Mouse (Mus musculus) C2C12 (cell line): ENCODE measurements around the gene Ranbp2.

ENCODE experiments used
- CEBPB ChIP-seq: IDR thresholded peaks from one replicate; pipeline ENCODE4 v1.6.1; 2011; ENCODE audit warnings: low read depth, mild to moderate bottlenecking, control low read depth, moderate library complexity
- CTCF ChIP-seq: IDR thresholded peaks from one replicate; pipeline ENCODE4 v1.5.1; 2011; ENCODE audit not compliant: control insufficient read depth, insufficient read depth, insufficient read length
- FOSL1 ChIP-seq: IDR thresholded peaks from one replicate; pipeline ENCODE4 v1.8.0; 2011; ENCODE audit warnings: mild to moderate bottlenecking, low read length; ENCODE audit not compliant: poor library complexity, insufficient read depth, severe bottlenecking
- MAX ChIP-seq: IDR thresholded peaks from one replicate; pipeline ENCODE4 v1.6.1; 2011; ENCODE audit warnings: mild to moderate bottlenecking, control low read depth
- MYOD1 ChIP-seq: IDR thresholded peaks from one replicate; pipeline ENCODE4 v1.6.1; 2011; ENCODE audit warnings: low read depth; ENCODE audit not compliant: control insufficient read depth, insufficient read length
- MYOG ChIP-seq: IDR thresholded peaks from one replicate; pipeline ENCODE4 v1.6.1; 2011; ENCODE audit not compliant: control insufficient read depth, insufficient read length; ENCODE audit errors: extremely low read depth
- USF1 ChIP-seq: IDR thresholded peaks from one replicate; pipeline ENCODE4 v1.6.1; 2011; ENCODE audit warnings: low read depth, mild to moderate bottlenecking, control low read depth, moderate library complexity

DNA sequence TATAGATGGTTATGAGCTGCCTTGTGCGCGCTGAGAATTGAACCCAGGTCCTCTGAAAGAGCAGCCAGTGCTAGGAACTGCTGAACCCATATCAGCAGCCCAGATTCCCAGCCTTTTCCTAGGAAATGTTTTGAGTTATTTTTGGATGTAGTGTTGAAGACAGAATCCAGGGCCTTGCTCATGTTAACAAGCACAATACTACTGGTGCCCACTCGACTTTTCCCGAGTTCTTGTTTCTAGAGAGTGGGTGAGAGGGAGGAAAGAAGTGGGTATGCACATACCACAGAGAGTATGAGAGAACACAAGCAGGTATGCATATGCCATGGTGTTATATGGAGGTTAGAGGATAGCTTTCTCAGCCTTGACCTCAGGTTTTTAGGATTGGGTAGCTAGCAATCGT is 44.3 kb downstream of the Ranbp2 start:
- TF ChIP-seq CTCF = no peak
- TF ChIP-seq USF1 = no peak
- TF ChIP-seq MYOD1 = no peak
- TF ChIP-seq MYOG = no peak
- no peak for TF ChIP-seq MAX
- no peak for TF ChIP-seq FOSL1
- TF ChIP-seq CEBPB = no peak
